Comparison of ENCODE assay signal across 8 mouse cellular contexts in the genomic region with DNA sequence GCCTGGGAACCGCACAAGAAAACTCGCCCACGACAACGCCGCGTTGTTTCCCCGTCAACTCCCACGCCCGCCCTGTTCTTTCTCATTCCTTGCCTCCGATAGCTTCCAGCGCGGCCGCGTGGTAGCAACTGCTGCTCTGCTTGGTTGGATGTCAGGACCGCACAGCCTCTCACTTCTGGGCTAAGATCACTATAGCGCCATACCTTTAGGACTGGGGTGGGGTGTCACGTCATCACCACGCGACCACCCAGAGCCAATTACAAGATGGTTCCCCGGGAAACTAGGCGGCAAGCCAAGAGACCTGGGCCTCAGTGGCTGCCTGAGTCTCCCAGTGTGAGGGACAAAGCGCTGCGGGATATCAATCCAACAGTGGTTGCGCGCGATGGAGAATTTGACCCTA. TPM values are rescaled to one million over a fixed set of nuclear protein-coding genes. Genes with fewer than 3 reads are reported as not detected.
DNase-seq lines count a peak whose midpoint lies in the region; ATAC-seq and TF ChIP-seq lines count a peak whose summit lies in the region.

No protein-coding gene starts in this region.

- TF ChIP-seq POLR2A in embryonic fibroblast, embryonic 13.5 days (IDR thresholded peaks at IDR 0.05; ENCODE audit: low read depth, low read length), result peak; percentile 52

- H3K9me3 ChIP-seq in heart, embryonic 14.5 days (ENCODE audit: control insufficient read depth, low read length), result no peaks in the 10 kb centered on the region
- H3K9me3 ChIP-seq in neural tube, embryonic 12.5 days, result no peaks in the 10 kb centered on the region

- H3K4me1 ChIP-seq in embryonic fibroblast, embryonic 13.5 days (ENCODE audit: control insufficient read depth, insufficient read depth, low read length), result peaks cover 12% of the 10 kb centered on the region
- peaks cover 17 to 46% of the 10 kb centered on the region in 2 experiments for H3K4me1 ChIP-seq in heart, embryonic 14.5 days (ENCODE audit: control insufficient read depth in 2 of 2, insufficient read depth in 2 of 2, low read length in 2 of 2)
- H3K4me1 ChIP-seq in neural tube, embryonic 12.5 days, result peaks cover 45% of the 10 kb centered on the region

- H3K4me3 ChIP-seq in embryonic fibroblast, embryonic 13.5 days (ENCODE audit: insufficient read depth, low read length), result no peak overlapping the region; the same call in 1 of the 2 replicates
- peak overlapping the region; percentile 49 to 61 for H3K4me3 ChIP-seq in heart, embryonic 14.5 days (ENCODE audit: control insufficient read depth in 1 of 2, insufficient read depth in 1 of 2, low read depth in 1 of 2, low read length in 2 of 2)
- peak overlapping the region; percentile 42 for H3K4me3 ChIP-seq in neural tube, embryonic 12.5 days

- peak overlapping the region; percentile 61 for H3K4me2 ChIP-seq in heart, embryonic 14.5 days (ENCODE audit: low read length)
- H3K4me2 ChIP-seq in neural tube, embryonic 12.5 days (replicated peaks), result peak overlapping the region; percentile 90

- peak overlapping the region; percentile 12; the same call in 1 of the 2 replicates for H3K27ac ChIP-seq in embryonic fibroblast, embryonic 13.5 days (ENCODE audit: insufficient read depth, low read length)
- H3K27ac ChIP-seq in heart, embryonic 14.5 days (replicated peaks in 1 of 2; ENCODE audit: control insufficient read depth in 1 of 2, insufficient read depth in 1 of 2, low read depth in 2 of 2, low read length in 2 of 2), result peak overlapping the region; percentile 75 to 87
- peak overlapping the region; percentile 46; the same call in 1 of the 2 replicates for H3K27ac ChIP-seq in neural tube, embryonic 12.5 days

- 6% methylated on average over 26 of the region's 26 CpGs for WGBS in heart, embryonic 14.5 days
- 6% methylated on average over 26 of the region's 26 CpGs for WGBS in neural tube, embryonic 12.5 days

- peak overlapping the region; percentile 68 for H3K9ac ChIP-seq in heart, embryonic 14.5 days (ENCODE audit: low read length)
- 0 out of 2 replicates have a peak overlapping the region, but pooled peaks have one; percentile 26 for H3K9ac ChIP-seq in neural tube, embryonic 12.5 days

- ATAC-seq in cerebellum, adult (ENCODE audit: insufficient number of reproducible peaks, low FRiP score, low TSS enrichment), result no peak
- ATAC-seq in heart, embryonic 14.5 days (ENCODE audit: insufficient number of reproducible peaks, insufficient read depth, low FRiP score, low read depth), result peak; percentile 5; the same call in 1 of the 2 replicates
- ATAC-seq in neural tube, embryonic 12.5 days (ENCODE audit: low FRiP score, low read depth), result peak; percentile 51

- no peaks in the 10 kb centered on the region for H3K27me3 ChIP-seq in heart, embryonic 14.5 days (ENCODE audit: control insufficient read depth, insufficient read depth, low read length)
- no peaks in the 10 kb centered on the region for H3K27me3 ChIP-seq in neural tube, embryonic 12.5 days (replicated peaks)

- no peak for TF ChIP-seq CTCF in embryonic fibroblast, embryonic 13.5 days (IDR thresholded peaks at IDR 0.05; ENCODE audit: borderline replicate concordance, insufficient read depth, low read length)

- H3K36me3 ChIP-seq in heart, embryonic 14.5 days (ENCODE audit: control insufficient read depth, insufficient read depth, low read length), result peaks cover 20% of the 10 kb centered on the region
- H3K36me3 ChIP-seq in neural tube, embryonic 12.5 days, result peaks cover 18% of the 10 kb centered on the region

- peak; percentile 21 to 38 for DNase-seq in cerebellum, adult 18-20 months
- peak; percentile 83 for DNase-seq in kidney, postnatal 10 days
- DNase-seq in liver, result peak; percentile 73
- DNase-seq in urinary bladder, postnatal 14 days (ENCODE audit: low spot score), result peak; percentile 66

RNA-seq across cellular contexts. Expression of a gene that starts 3.0 kb away (rescaled TPM):
- 17.8 and 23.5 TPM in 2 replicates for polyA plus RNA-seq in embryonic fibroblast, embryonic 13.5 days (2011; ENCODE audit: insufficient read length, low read depth, missing spikeins)
- 15.6 and 17.9 TPM in 2 replicates for polyA plus RNA-seq in heart, embryonic 14.5 days (2014; fragmentation: Nextera tagmentation; extraction: Ambion mirVana)
- polyA plus RNA-seq in neural tube, embryonic 12.5 days (2016; fragmentation: Nextera tagmentation; extraction: Ambion mirVana), result 17.1 and 19.5 TPM in 2 replicates

RNA-seq across cellular contexts. Expression of a gene that starts 5.4 kb away (rescaled TPM):
- polyA plus RNA-seq in embryonic fibroblast, embryonic 13.5 days (2011; ENCODE audit: insufficient read length, low read depth, missing spikeins), result 19.8 and 25.5 TPM in 2 replicates
- 46.2 and 52.3 TPM in 2 replicates for polyA plus RNA-seq in heart, embryonic 14.5 days (2014; fragmentation: Nextera tagmentation; extraction: Ambion mirVana)
- polyA plus RNA-seq in neural tube, embryonic 12.5 days (2016; fragmentation: Nextera tagmentation; extraction: Ambion mirVana), result 76.4 and 81.7 TPM in 2 replicates

RNA-seq across cellular contexts. Expression of a gene that starts 54.5 kb away (rescaled TPM):
- 2.5 and 2.8 TPM in 2 replicates for polyA plus RNA-seq in embryonic fibroblast, embryonic 13.5 days (2011; ENCODE audit: insufficient read length, low read depth, missing spikeins)
- 3.0 and 3.4 TPM in 2 replicates for polyA plus RNA-seq in heart, embryonic 14.5 days (2014; fragmentation: Nextera tagmentation; extraction: Ambion mirVana)
- polyA plus RNA-seq in neural tube, embryonic 12.5 days (2016; fragmentation: Nextera tagmentation; extraction: Ambion mirVana), result 28.0 and 33.0 TPM in 2 replicates

Comparison
In these comparisons a context has a peak if more than half of its experiments do, and no peak if none do; other contexts are left out.
1. DNase-seq: peak in every context shown above with its lines; median percentile 83 in kidney, postnatal 10 days; 73 in liver; 66 in urinary bladder, postnatal 14 days; 30 in cerebellum, adult 18-20 months.
2. H3K27ac ChIP-seq: peak in every context shown above with its lines; median percentile 81 in heart, embryonic 14.5 days; 46 in neural tube, embryonic 12.5 days; 12 in embryonic fibroblast, embryonic 13.5 days.